Mouse (Mus musculus) liver, embryonic 13.5 days (tissue): Measurements from ENCODE around the gene Ncbp1. TPM values are rescaled to one million over a fixed set of nuclear protein-coding genes. Genes with fewer than 3 reads are reported as not detected.

Source experiments
- ATAC-seq: fragments of 200-750 bp; cut with Nextera tagmentation; 2 replicates; pipeline ENCODE4 v1.8.0; 2017; ENCODE audit warnings: low read depth, mild to moderate bottlenecking, moderate number of reproducible peaks, moderate library complexity
- DNase-seq: peaks from one replicate; pipeline ENCODE4 v3.0.0; 2022
- H3K27ac ChIP-seq: fragments of 300-500 bp; sonication (generic); 2 replicates; pipeline ENCODE4 v1.5.1; 2015; ENCODE audit warnings: moderate library complexity, mild to moderate bottlenecking, inconsistent platforms
- H3K27me3 ChIP-seq: fragments of 300-500 bp; sonication (generic); 2 replicates; pipeline ENCODE4 v1.6.1; 2015; ENCODE audit warnings: mild to moderate bottlenecking, inconsistent platforms
- H3K36me3 ChIP-seq: fragments of 300-500 bp; sonication (generic); 2 replicates; pipeline ENCODE4 v1.6.1; 2015; ENCODE audit warnings: mild to moderate bottlenecking, inconsistent platforms
- H3K4me1 ChIP-seq: fragments of 300-500 bp; sonication (generic); replicated peaks from 2 replicates; pipeline ENCODE4 v1.6.1; 2015; ENCODE audit warnings: inconsistent platforms
- H3K4me2 ChIP-seq: fragments of 300-500 bp; sonication (generic); 2 replicates; pipeline ENCODE4 v1.6.1; 2015; ENCODE audit warnings: inconsistent platforms, mild to moderate bottlenecking, moderate library complexity
- H3K4me3 ChIP-seq: fragments of 300-500 bp; sonication (generic); replicated peaks from 2 replicates; pipeline ENCODE4 v1.5.1; 2015; ENCODE audit warnings: mild to moderate bottlenecking, inconsistent platforms
- H3K9ac ChIP-seq: fragments of 300-500 bp; sonication (generic); 2 replicates; pipeline ENCODE4 v1.6.1; 2015; ENCODE audit warnings: mild to moderate bottlenecking, inconsistent platforms
- H3K9me3 ChIP-seq: fragments of 300-500 bp; sonication (generic); replicated peaks from 2 replicates; pipeline ENCODE4 v1.6.1; 2016; ENCODE audit warnings: inconsistent platforms
- WGBS: fragments of 180-500 bp; shearing (Covaris S2); methylation state at CpG from one replicate; pipeline ENCODE4 v1.1.7; 2015; ENCODE audit not compliant: insufficient replicate concordance; 5-methylcytosine and 5-hydroxymethylcytosine counted together
- polyA plus RNA-seq: library from polyadenylated mRNA; unstranded; fragments of >200 nt; fragmentation: Nextera tagmentation; extraction: Ambion mirVana; gene quantifications from 2 replicates; pipeline ENCODE4 v1.2.1, GENCODE M21; 2015

Ncbp1 gene
- polyA plus RNA-seq, 1 experiment from 2014 or later = 52.4 TPM

DNA sequence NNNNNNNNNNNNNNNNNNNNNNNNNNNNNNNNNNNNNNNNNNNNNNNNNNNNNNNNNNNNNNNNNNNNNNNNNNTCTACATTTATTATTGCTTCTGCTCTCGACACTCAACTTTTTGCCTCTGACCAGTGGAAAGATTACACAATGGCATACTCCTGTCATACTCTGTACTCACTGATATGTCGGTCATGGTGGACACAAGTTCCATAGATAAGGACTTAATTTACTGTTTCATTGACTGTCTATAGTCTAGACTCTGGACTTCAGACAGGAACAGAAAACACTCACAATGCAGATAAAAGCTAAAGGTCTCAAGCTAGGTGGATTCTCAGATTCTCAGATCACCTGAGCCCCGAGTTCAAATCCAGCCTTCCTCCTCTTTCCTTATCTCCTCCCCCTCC, 82.7 kb downstream of the Ncbp1 start:
- 57% methylated on average over 3 of the region's 3 CpGs for WGBS
- no peak overlapping the region for H3K9ac ChIP-seq
- DNase-seq (no peak), ATAC-seq (no peak)
- no peak overlapping the region for H3K27ac ChIP-seq
- H3K9me3 ChIP-seq = no peaks in the 10 kb centered on the region
- no peak overlapping the region for H3K4me2 ChIP-seq
- no peaks in the 10 kb centered on the region for H3K36me3 ChIP-seq
- H3K4me1 ChIP-seq = no peaks in the 10 kb centered on the region
- no peaks in the 10 kb centered on the region for H3K27me3 ChIP-seq
- no peak overlapping the region for H3K4me3 ChIP-seq

Other genes with a start within 250 kb of the Ncbp1 start
- gene Ccdc180, start 248.3 kb upstream of the Ncbp1 start, polyA plus RNA-seq = 0.07 TPM in 2 replicates
- gene Tdrd7, start 173.3 kb upstream of the Ncbp1 start, polyA plus RNA-seq = 5.4 and 8.7 TPM in 2 replicates
- 42.0 and 53.4 TPM in 2 replicates for gene Tmod1, start 99.7 kb upstream of the Ncbp1 start, polyA plus RNA-seq
- 10.9 and 13.5 TPM in 2 replicates for gene Tstd2, start 81 bp downstream of the Ncbp1 start, polyA plus RNA-seq
- 7.9 and 9.7 TPM in 2 replicates for gene Xpa, start 57.7 kb downstream of the Ncbp1 start, polyA plus RNA-seq
- not detected in 2 replicates for gene Foxe1, start 205.0 kb downstream of the Ncbp1 start, polyA plus RNA-seq